In the genomic region with DNA sequence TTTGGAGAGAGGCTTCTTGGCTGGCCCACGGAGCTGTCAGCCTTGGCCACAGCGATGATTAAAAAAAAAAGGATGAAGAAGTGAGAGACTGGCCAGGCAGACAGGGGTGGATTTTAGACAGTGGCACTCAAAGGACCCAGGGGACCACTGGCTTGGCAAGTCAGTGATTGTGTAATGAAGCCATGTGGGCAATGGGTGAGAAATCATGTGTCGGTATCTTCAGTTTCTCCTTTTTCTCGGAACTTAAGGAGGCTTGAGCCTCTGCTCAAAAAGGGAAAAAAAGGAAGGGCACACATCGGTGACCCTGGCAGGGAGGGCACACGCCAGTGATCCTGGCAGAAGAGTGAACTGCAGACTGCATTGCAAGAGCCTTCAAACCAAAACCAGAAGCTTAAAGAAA, we compare ENCODE assay signal across 33 mouse cellular contexts. TPM values are rescaled to one million over a fixed set of nuclear protein-coding genes. Genes with fewer than 3 reads are reported as not detected.
DNase-seq lines count a peak whose midpoint lies in the region; ATAC-seq and TF ChIP-seq lines count a peak whose summit lies in the region.
"Had no signal": no experiment of that assay in that cellular context is flagged by ENCODE, and none has a peak within 500 bp of the region (broad histone marks: within the 10 kb centered on the region; RNA-seq: fewer than 3 reads in every experiment).

No protein-coding gene starts in this region.

- no peak overlapping the region for H3K4me2 ChIP-seq in forebrain, embryonic 13.5 days
- H3K4me2 ChIP-seq in midbrain, embryonic 13.5 days (replicated peaks) = no peak overlapping the region
- H3K4me2 ChIP-seq: embryonic facial prominence, embryonic 13.5 days; forebrain, embryonic 12.5 days; heart, embryonic 11.5 days; heart, embryonic 15.5 days; hindbrain, embryonic 13.5 days; intestine, embryonic 15.5 days had no signal

- no peak overlapping the region for H3K9ac ChIP-seq in forebrain, embryonic 13.5 days
- no peak overlapping the region for H3K9ac ChIP-seq in midbrain, embryonic 13.5 days (replicated peaks)
- H3K9ac ChIP-seq: embryonic facial prominence, embryonic 13.5 days; forebrain, embryonic 12.5 days; heart, embryonic 15.5 days; hindbrain, embryonic 13.5 days; intestine, embryonic 15.5 days had no signal

- DNase-seq in adrenal gland, adult 8-10 months = peak; percentile 21
- no peak for DNase-seq in adrenal gland, postnatal 4 days (ENCODE audit: low spot score in 2 of 2)
- peak; percentile 47 for DNase-seq in adrenal gland, postnatal 14 days
- DNase-seq in skeletal muscle tissue, adult 2 months (ENCODE audit: low read depth, low spot score) = peak; percentile 18
- no peak for DNase-seq in layer of hippocampus, adult 2 months (ENCODE audit: low spot score in 2 of 2)
- DNase-seq: B cell, adult 2 months; cerebellum, adult 18-20 months; cerebellum, adult 9-10 months; cerebellum, postnatal 14 days; embryo, embryonic 11 days; gastrocnemius, postnatal 10 days; gastrocnemius, postnatal 36 days; heart, adult 11 months; heart, postnatal 10 days; heart, postnatal 36 days; kidney, adult 11 months had no signal

- H3K4me3 ChIP-seq in layer of hippocampus, adult 2 months = no peak overlapping the region
- no peak overlapping the region for H3K4me3 ChIP-seq in forebrain, embryonic 13.5 days
- no peak overlapping the region for H3K4me3 ChIP-seq in midbrain, embryonic 13.5 days (replicated peaks)
- H3K4me3 ChIP-seq: embryonic facial prominence, embryonic 10.5 days; embryonic facial prominence, embryonic 13.5 days; erythroblast, embryonic 14.5 days; forebrain, embryonic 12.5 days; heart, embryonic 15.5 days; hindbrain, embryonic 10.5 days; hindbrain, embryonic 13.5 days; intestine, embryonic 15.5 days had no signal

- peaks cover 5% of the 10 kb centered on the region; the same call in 1 of the 2 replicates for H3K9me3 ChIP-seq in forebrain, embryonic 13.5 days (replicated peaks)
- H3K9me3 ChIP-seq in midbrain, embryonic 13.5 days = peaks cover 9% of the 10 kb centered on the region; the same call in 1 of the 2 replicates
- H3K9me3 ChIP-seq: forebrain, embryonic 12.5 days; heart, embryonic 15.5 days; intestine, embryonic 15.5 days had no signal

- H3K27me3 ChIP-seq in forebrain, embryonic 13.5 days = no peaks in the 10 kb centered on the region
- no peaks in the 10 kb centered on the region for H3K27me3 ChIP-seq in midbrain, embryonic 13.5 days
- H3K27me3 ChIP-seq: forebrain, embryonic 12.5 days; heart, embryonic 15.5 days; hindbrain, embryonic 13.5 days; intestine, embryonic 15.5 days had no signal

- TF ChIP-seq CTCF in layer of hippocampus, adult 2 months (conservative IDR thresholded peaks at IDR 0.05) = no peak

- H3K27ac ChIP-seq in layer of hippocampus, adult 2 months = no peak overlapping the region
- H3K27ac ChIP-seq in forebrain, embryonic 13.5 days = no peak overlapping the region
- H3K27ac ChIP-seq in midbrain, embryonic 13.5 days = no peak overlapping the region
- H3K27ac ChIP-seq: embryonic facial prominence, embryonic 10.5 days; embryonic facial prominence, embryonic 13.5 days; forebrain, embryonic 12.5 days; heart, embryonic 15.5 days; hindbrain, embryonic 10.5 days; hindbrain, embryonic 13.5 days; intestine, embryonic 15.5 days had no signal

- WGBS in forebrain, embryonic 13.5 days = 85% methylated on average over 6 of the region's 6 CpGs
- 82% methylated on average over 6 of the region's 6 CpGs for WGBS in midbrain, embryonic 13.5 days

- no peaks in the 10 kb centered on the region for H3K4me1 ChIP-seq in forebrain, embryonic 13.5 days
- no peaks in the 10 kb centered on the region for H3K4me1 ChIP-seq in midbrain, embryonic 13.5 days (replicated peaks)
- H3K4me1 ChIP-seq: embryonic facial prominence, embryonic 10.5 days; embryonic facial prominence, embryonic 13.5 days; forebrain, embryonic 12.5 days; heart, embryonic 15.5 days; hindbrain, embryonic 10.5 days; hindbrain, embryonic 13.5 days; intestine, embryonic 15.5 days had no signal

- peak; percentile 77 for ATAC-seq in granulocyte monocyte progenitor cell, adult 5-6 weeks (replicated peaks; ENCODE audit: poor library complexity, severe bottlenecking)
- no peak for ATAC-seq in forebrain, embryonic 13.5 days
- no peak for ATAC-seq in midbrain, embryonic 13.5 days
- ATAC-seq: forebrain, embryonic 16.5 days; hindbrain, embryonic 16.5 days; intestine, embryonic 15.5 days; Patski had no signal

- H3K36me3 ChIP-seq in forebrain, embryonic 13.5 days (ENCODE audit: poor library complexity, severe bottlenecking) = no peaks in the 10 kb centered on the region
- no peaks in the 10 kb centered on the region for H3K36me3 ChIP-seq in midbrain, embryonic 13.5 days
- H3K36me3 ChIP-seq: embryonic facial prominence, embryonic 10.5 days; embryonic facial prominence, embryonic 13.5 days; forebrain, embryonic 12.5 days; G1E; heart, embryonic 15.5 days; hindbrain, embryonic 10.5 days; hindbrain, embryonic 13.5 days; intestine, embryonic 15.5 days had no signal

RNA-seq across cellular contexts. Expression of gene Slc22a3, which starts 10.7 kb away (rescaled TPM):
- 10 to 100 TPM in 1 of 4 experiments, 1 to 10 TPM in 3; 2.5 to 12.0 (median 4.0) TPM for total RNA-seq in adrenal gland, adult 8-10 months (2022)
- total RNA-seq in adrenal gland, postnatal 4 days (2021) = 1 to 10 TPM in 1 of 2 experiments, under 1 TPM in 1; 0.90 to 1.2 TPM
- 5.6 and 9.0 TPM in 2 replicates for total RNA-seq in adrenal gland, postnatal 14 days (2021)
- total RNA-seq in granulocyte monocyte progenitor cell, adult 5-6 weeks (2014; fragmentation: Nextera tagmentation) = 5.5 and 9.1 TPM in 2 replicates
- 2.2 and 2.6 TPM in 2 replicates for total RNA-seq in granulocyte monocyte progenitor cell, adult 5-6 weeks (2017)
- total RNA-seq in layer of hippocampus, adult 2 months (2021) = under 1 TPM; 0.44 to 0.52 TPM
- polyA plus RNA-seq in forebrain, embryonic 13.5 days (2015; fragmentation: Nextera tagmentation; extraction: Ambion mirVana) = 0.10 and 0.11 TPM in 2 replicates
- polyA plus RNA-seq in midbrain, embryonic 13.5 days (2015; fragmentation: Nextera tagmentation; extraction: Ambion mirVana) = 0.19 and 0.51 TPM in 2 replicates
- total RNA-seq: CH12.LX had no signal
- polyA plus RNA-seq: erythroblast, embryonic 14.5 days; forebrain, embryonic 12.5 days; Patski had no signal

Comparison
In these comparisons a context has a peak if more than half of its experiments do, and no peak if none do; other contexts are left out.
1. DNase-seq: peak in adrenal gland, adult 8-10 months (single experiment), adrenal gland, postnatal 14 days (single experiment) and skeletal muscle tissue, adult 2 months (single experiment); none in adrenal gland, postnatal 4 days (0 of 2) and layer of hippocampus, adult 2 months (0 of 2).